Mouse (Mus musculus): ENCODE measurements around the gene Flvcr2. TPM values are rescaled to one million over a fixed set of nuclear protein-coding genes. Genes with fewer than 3 reads are reported as not detected.

Flvcr2 gene
- total and polyA plus RNA-seq, 2 experiments, result 2.8 TPM

- no peak overlapping the region for H3K27ac ChIP-seq (replicated peaks; ENCODE audit: insufficient read depth, low read depth, low read length)
- TF ChIP-seq CTCF (IDR thresholded peaks at IDR 0.05; ENCODE audit: low read depth, low read length) (no peak), POLR2A (IDR thresholded peaks at IDR 0.05; ENCODE audit: extremely low read depth, insufficient read depth, low read length) (no peak)
- peak overlapping the region; percentile 56 for H3K4me3 ChIP-seq (ENCODE audit: insufficient read depth, low read depth, low read length)
- H3K36me3 ChIP-seq (ENCODE audit: control insufficient read depth, insufficient read depth, low read length), result no peaks in the 10 kb centered on the region
- peak overlapping the region; percentile 59 for H3K9ac ChIP-seq (ENCODE audit: low read depth, low read length)
- 7% methylated on average over 21 of the region's 21 CpGs for WGBS
- H3K4me1 ChIP-seq (ENCODE audit: control insufficient read depth, insufficient read depth, low read length), result peaks cover 8% of the 10 kb centered on the region; the same call in 1 of the 2 replicates
- DNase-seq (ENCODE audit: extremely low read depth, low read depth, low spot score), result no peak
- no peaks in the 10 kb centered on the region for H3K27me3 ChIP-seq (ENCODE audit: control insufficient read depth, insufficient read depth, low read length)
- H3K79me2 ChIP-seq (ENCODE audit: control insufficient read depth, insufficient read depth, low read length), result no peaks in the 10 kb centered on the region
These were observed 419 bp downstream of the Flvcr2 start for GRCm38 (mm10) chr12:85746696-85747219.

GRCm38 (mm10) chr12:85747343-85747742 lies 1.0 kb downstream of the Flvcr2 start:
- TF ChIP-seq POLR2A (IDR thresholded peaks at IDR 0.05; ENCODE audit: extremely low read depth, insufficient read depth, low read length), result no peak
- TF ChIP-seq CTCF (IDR thresholded peaks at IDR 0.05; ENCODE audit: low read depth, low read length), result no peak
- peaks cover 8% of the 10 kb centered on the region; the same call in 1 of the 2 replicates for H3K4me1 ChIP-seq (ENCODE audit: control insufficient read depth, insufficient read depth, low read length)
- H3K79me2 ChIP-seq (ENCODE audit: control insufficient read depth, insufficient read depth, low read length), result no peaks in the 10 kb centered on the region
- no peaks in the 10 kb centered on the region for H3K27me3 ChIP-seq (ENCODE audit: control insufficient read depth, insufficient read depth, low read length)
- H3K4me3 ChIP-seq (ENCODE audit: insufficient read depth, low read depth, low read length), result no peak overlapping the region
- H3K9ac ChIP-seq (ENCODE audit: low read depth, low read length), result no peak overlapping the region
- DNase-seq (ENCODE audit: extremely low read depth, low read depth, low spot score), result peak; percentile 36
- 25% methylated on average over 10 of the region's 10 CpGs for WGBS
- no peak overlapping the region for H3K27ac ChIP-seq (replicated peaks; ENCODE audit: insufficient read depth, low read depth, low read length)
- no peaks in the 10 kb centered on the region for H3K36me3 ChIP-seq (ENCODE audit: control insufficient read depth, insufficient read depth, low read length)

- no peaks in the 10 kb centered on the region for H3K27me3 ChIP-seq (ENCODE audit: control insufficient read depth, insufficient read depth, low read length)
- no peak overlapping the region for H3K9ac ChIP-seq (ENCODE audit: low read depth, low read length)
- peaks cover 11% of the 10 kb centered on the region; the same call in 1 of the 2 replicates for H3K4me1 ChIP-seq (ENCODE audit: control insufficient read depth, insufficient read depth, low read length)
- H3K79me2 ChIP-seq (ENCODE audit: control insufficient read depth, insufficient read depth, low read length), result no peaks in the 10 kb centered on the region
- WGBS, result 89% methylated on average over 9 of the region's 9 CpGs
- H3K4me3 ChIP-seq (ENCODE audit: insufficient read depth, low read depth, low read length), result no peak overlapping the region
- no peak overlapping the region for H3K27ac ChIP-seq (replicated peaks; ENCODE audit: insufficient read depth, low read depth, low read length)
- no peaks in the 10 kb centered on the region for H3K36me3 ChIP-seq (ENCODE audit: control insufficient read depth, insufficient read depth, low read length)
- no peak for TF ChIP-seq CTCF (IDR thresholded peaks at IDR 0.05; ENCODE audit: low read depth, low read length)
- no peak for DNase-seq (ENCODE audit: extremely low read depth, low read depth, low spot score)
These were observed 3.5 kb downstream of the Flvcr2 start for GRCm38 (mm10) chr12:85749861-85750260.

GRCm38 (mm10) chr12:85752116-85752515 lies 5.8 kb downstream of the Flvcr2 start:
- TF ChIP-seq CTCF (IDR thresholded peaks at IDR 0.05; ENCODE audit: low read depth, low read length) (no peak), POLR2A (IDR thresholded peaks at IDR 0.05; ENCODE audit: extremely low read depth, insufficient read depth, low read length) (no peak)

GRCm38 (mm10) chr12:85753223-85753622 lies 6.9 kb downstream of the Flvcr2 start:
- no peaks in the 10 kb centered on the region for H3K36me3 ChIP-seq (ENCODE audit: control insufficient read depth, insufficient read depth, low read length)
- TF ChIP-seq POLR2A (IDR thresholded peaks at IDR 0.05; ENCODE audit: extremely low read depth, insufficient read depth, low read length), result no peak
- no peak for TF ChIP-seq CTCF (IDR thresholded peaks at IDR 0.05; ENCODE audit: low read depth, low read length)
- no peak overlapping the region for H3K27ac ChIP-seq (replicated peaks; ENCODE audit: insufficient read depth, low read depth, low read length)
- 84% methylated on average over 2 of the region's 2 CpGs for WGBS
- H3K4me1 ChIP-seq (ENCODE audit: control insufficient read depth, insufficient read depth, low read length), result peaks cover 3% of the 10 kb centered on the region; the same call in 1 of the 2 replicates
- DNase-seq (ENCODE audit: extremely low read depth, low read depth, low spot score), result no peak
- no peaks in the 10 kb centered on the region for H3K27me3 ChIP-seq (ENCODE audit: control insufficient read depth, insufficient read depth, low read length)
- H3K9ac ChIP-seq (ENCODE audit: low read depth, low read length), result no peak overlapping the region
- H3K79me2 ChIP-seq (ENCODE audit: control insufficient read depth, insufficient read depth, low read length), result no peaks in the 10 kb centered on the region
- H3K4me3 ChIP-seq (ENCODE audit: insufficient read depth, low read depth, low read length), result no peak overlapping the region

More at GRCm38 (mm10) chr12:85752116-85752515, 5.8 kb downstream of the Flvcr2 start:
- no peak overlapping the region for H3K4me3 ChIP-seq (ENCODE audit: insufficient read depth, low read depth, low read length)
- H3K4me1 ChIP-seq (ENCODE audit: control insufficient read depth, insufficient read depth, low read length), result peaks cover 4% of the 10 kb centered on the region; the same call in 1 of the 2 replicates
- WGBS, result 22% methylated on average over 6 of the region's 6 CpGs
- H3K27ac ChIP-seq (replicated peaks; ENCODE audit: insufficient read depth, low read depth, low read length), result peak overlapping the region; percentile 3
- peak; percentile 88 for DNase-seq (ENCODE audit: extremely low read depth, low read depth, low spot score)
- H3K36me3 ChIP-seq (ENCODE audit: control insufficient read depth, insufficient read depth, low read length), result no peaks in the 10 kb centered on the region
- no peak overlapping the region for H3K9ac ChIP-seq (ENCODE audit: low read depth, low read length)
- no peaks in the 10 kb centered on the region for H3K27me3 ChIP-seq (ENCODE audit: control insufficient read depth, insufficient read depth, low read length)
- no peaks in the 10 kb centered on the region for H3K79me2 ChIP-seq (ENCODE audit: control insufficient read depth, insufficient read depth, low read length)

GRCm38 (mm10) chr12:85754611-85755265 lies 8.4 kb downstream of the Flvcr2 start:
- Histone ChIP-seq H3K27ac (replicated peaks; ENCODE audit: insufficient read depth, low read depth, low read length) (no peak overlapping the region), H3K4me1 (ENCODE audit: control insufficient read depth, insufficient read depth, low read length) (peaks cover 7% of the 10 kb centered on the region; the same call in 1 of the 2 replicates), H3K79me2 (ENCODE audit: control insufficient read depth, insufficient read depth, low read length) (no peaks in the 10 kb centered on the region), H3K9ac (ENCODE audit: low read depth, low read length) (no peak overlapping the region), H3K4me3 (ENCODE audit: insufficient read depth, low read depth, low read length) (no peak overlapping the region), H3K36me3 (ENCODE audit: control insufficient read depth, insufficient read depth, low read length) (no peaks in the 10 kb centered on the region), H3K27me3 (ENCODE audit: control insufficient read depth, insufficient read depth, low read length) (no peaks in the 10 kb centered on the region)
- TF ChIP-seq POLR2A (IDR thresholded peaks at IDR 0.05; ENCODE audit: extremely low read depth, insufficient read depth, low read length) (no peak), CTCF (IDR thresholded peaks at IDR 0.05; ENCODE audit: low read depth, low read length) (no peak)
- 63% methylated on average over 5 of the region's 5 CpGs for WGBS
- no peak for DNase-seq (ENCODE audit: extremely low read depth, low read depth, low spot score)

All from liver, adult 2 months (tissue).